Mouse (Mus musculus) CH12.LX (cell line): ENCODE measurements at regions not wholly inside any gene's neighbourhood (a gene's known extent, or its start where the extent isn't known, plus 50 kb on each side); places are given as distances from the start of the nearest gene placed in this dataset.
A peak's percentile ranks its signal among the peaks of the same experiment; 100 is the strongest.

Source experiments
- DNase-seq: peaks from one replicate; pipeline ENCODE4 v3.0.0-alpha.2; 2013; ENCODE audit errors: extremely low read depth
- H3K27ac ChIP-seq: 2 replicates; pipeline ENCODE4 v1.5.1; 2012; ENCODE audit warnings: low read depth, mild to moderate bottlenecking, control low read depth, moderate library complexity; ENCODE audit not compliant: insufficient read depth
- H3K27me3 ChIP-seq: replicated peaks from 2 replicates; pipeline ENCODE3; 2012; ENCODE audit warnings: inconsistent platforms
- H3K36me3 ChIP-seq, 2 experiments: replicated peaks in 1 of 2; 2 replicates each; pipeline versions ENCODE3 to v1.6.1; 2012; ENCODE audit warnings: inconsistent platforms in 1 of 2, low read length in 1 of 2, mild to moderate bottlenecking in 1 of 2, mixed read lengths in 1 of 2, moderate library complexity in 1 of 2; ENCODE audit not compliant: control insufficient read depth in 1 of 2, insufficient read depth in 1 of 2
- H3K4me1 ChIP-seq, 2 experiments: 2 replicates each; pipeline ENCODE4 v1.6.1; 2012; ENCODE audit warnings: inconsistent platforms in 1 of 2, moderate library complexity in 1 of 2; ENCODE audit not compliant: insufficient read depth in 2 of 2, control insufficient read depth in 1 of 2
- H3K4me2 ChIP-seq: 2 replicates; pipeline ENCODE4 v1.6.1; 2012; ENCODE audit warnings: low read depth, mild to moderate bottlenecking, control low read depth; ENCODE audit not compliant: poor library complexity, insufficient read depth, severe bottlenecking
- H3K4me3 ChIP-seq, 3 experiments: fragments of 150-350 bp in 1 of 3; sonication (generic) in 1 of 3; replicated peaks in 1 of 3; 2 replicates each; pipeline versions ENCODE3 to v1.5.1; 2011 to 2012; ENCODE audit warnings: low read depth in 2 of 3, low read length in 2 of 3, mild to moderate bottlenecking in 2 of 3, moderate library complexity in 2 of 3, control low read depth in 1 of 3, improper control_type of control experiment in 1 of 3, inconsistent platforms in 1 of 3, mixed read lengths in 1 of 3; ENCODE audit not compliant: poor library complexity in 1 of 3
- H3K79me2 ChIP-seq: replicated peaks from 2 replicates; pipeline ENCODE4 v1.6.1; 2012; ENCODE audit warnings: mild to moderate bottlenecking, moderate library complexity; ENCODE audit not compliant: control insufficient read depth, poor library complexity, insufficient read depth, severe bottlenecking; ENCODE audit errors: extremely low read depth
- H3K9ac ChIP-seq: 2 replicates; pipeline ENCODE4 v1.6.1; 2012; ENCODE audit warnings: low read depth, mild to moderate bottlenecking, control low read depth, moderate library complexity; ENCODE audit not compliant: insufficient read depth
- H3K9me3 ChIP-seq: replicated peaks from 2 replicates; pipeline ENCODE3; 2012; ENCODE audit warnings: low read length, inconsistent platforms, mixed read lengths
- CHD1 ChIP-seq: IDR thresholded peaks from 2 replicates; pipeline ENCODE4 v1.6.1; 2012; ENCODE audit warnings: low read depth, low read length, improper control_type of control experiment, inconsistent platforms
- CHD2 ChIP-seq: IDR thresholded peaks from 2 replicates; pipeline ENCODE4 v1.6.1; 2011; ENCODE audit warnings: low read length, improper control_type of control experiment
- CTCF ChIP-seq, 2 experiments: IDR thresholded peaks in 1 of 2; conservative IDR thresholded peaks in 1 of 2; 2 replicates each; pipeline ENCODE4 v1.5.1; 2011 to 2012; ENCODE audit warnings: low read depth in 2 of 2, low read length in 2 of 2, improper control_type of control experiment in 1 of 2, inconsistent platforms in 1 of 2, mild to moderate bottlenecking in 1 of 2, moderate library complexity in 1 of 2
- ELF1 ChIP-seq: IDR thresholded peaks from 2 replicates; pipeline ENCODE4 v1.6.1; 2014; ENCODE audit warnings: low read depth, mild to moderate bottlenecking, inconsistent platforms, low read length, improper control_type of control experiment
- EP300 ChIP-seq: IDR thresholded peaks from 2 replicates; pipeline ENCODE4 v1.6.1; 2011; ENCODE audit warnings: low read length, improper control_type of control experiment
- ETS1 ChIP-seq: conservative IDR thresholded peaks from 2 replicates; pipeline ENCODE4 v1.6.1; 2012; ENCODE audit warnings: low read depth, mild to moderate bottlenecking, inconsistent platforms, low read length, improper control_type of control experiment, moderate library complexity
- HCFC1 ChIP-seq: IDR thresholded peaks from 2 replicates; pipeline ENCODE4 v1.6.1; 2012; ENCODE audit warnings: low read depth, mild to moderate bottlenecking, inconsistent platforms, low read length, improper control_type of control experiment
- JUN ChIP-seq: IDR thresholded peaks from 2 replicates; pipeline ENCODE4 v1.6.1; 2011; ENCODE audit warnings: low read depth, mild to moderate bottlenecking, low read length, improper control_type of control experiment, moderate library complexity; ENCODE audit not compliant: insufficient read depth
- MAFK ChIP-seq: IDR thresholded peaks from 2 replicates; pipeline ENCODE4 v1.6.1; 2011; ENCODE audit warnings: low read length, improper control_type of control experiment; ENCODE audit not compliant: insufficient replicate concordance
- MAZ ChIP-seq: IDR thresholded peaks from 2 replicates; pipeline ENCODE4 v1.6.1; 2012; ENCODE audit warnings: low read depth, mild to moderate bottlenecking, inconsistent platforms, low read length, improper control_type of control experiment, moderate library complexity
- MEF2A ChIP-seq: IDR thresholded peaks from 2 replicates; pipeline ENCODE4 v1.6.1; 2014; ENCODE audit warnings: low read depth, mild to moderate bottlenecking, inconsistent platforms, low read length, improper control_type of control experiment, borderline replicate concordance
- NELFE ChIP-seq: IDR thresholded peaks from 2 replicates; pipeline ENCODE4 v1.6.1; 2011; ENCODE audit warnings: low read depth, low read length, improper control_type of control experiment
- NRF1 ChIP-seq: IDR thresholded peaks from 2 replicates; pipeline ENCODE4 v1.6.1; 2014; ENCODE audit warnings: low read depth, mild to moderate bottlenecking, inconsistent platforms, low read length, improper control_type of control experiment, moderate library complexity
- POLR2A ChIP-seq: IDR thresholded peaks from 2 replicates; pipeline ENCODE4 v1.6.1; 2011; ENCODE audit warnings: low read depth, mild to moderate bottlenecking, improper control_type of control experiment, low read length
- RAD21 ChIP-seq: IDR thresholded peaks from 2 replicates; pipeline ENCODE4 v1.6.1; 2011; ENCODE audit warnings: low read depth, mild to moderate bottlenecking, low read length, improper control_type of control experiment, moderate library complexity
- RCOR1 ChIP-seq: conservative IDR thresholded peaks from 2 replicates; pipeline ENCODE4 v1.6.1; 2012; ENCODE audit warnings: low read depth, mild to moderate bottlenecking, inconsistent platforms, low read length, improper control_type of control experiment
- SMC3 ChIP-seq: IDR thresholded peaks from 2 replicates; pipeline ENCODE4 v1.6.1; 2011; ENCODE audit warnings: low read depth, low read length, improper control_type of control experiment
- TCF12 ChIP-seq: IDR thresholded peaks from 2 replicates; pipeline ENCODE4 v1.6.1; 2014; ENCODE audit warnings: low read depth, mild to moderate bottlenecking, inconsistent platforms, low read length, improper control_type of control experiment
- ZMIZ1 ChIP-seq: IDR thresholded peaks from 2 replicates; pipeline ENCODE4 v1.6.1; 2012; ENCODE audit warnings: low read depth, mild to moderate bottlenecking, inconsistent platforms, low read length, improper control_type of control experiment
- dilution Hi-C: fragments of 300-500 bp; cut with MboI; formaldehyde crosslinking; loops from 2 replicates; pipeline ENCODE4 v1.14.3; 2020; ENCODE audit warnings: low sequenced_read_pairs; ENCODE audit not compliant: extremely low pct_unique_long_range_greater_than_20kb, extremely low pct_ligation_motif_present
- in situ Hi-C: fragments of 300-500 bp; cut with MboI; formaldehyde crosslinking; loops from 3 replicates; pipeline ENCODE4 v1.14.3; 2019; ENCODE audit warnings: low sequenced_read_pairs, low pct_ligation_motif_present, low pct_unique_long_range_greater_than_20kb, mixed read lengths

DNA sequence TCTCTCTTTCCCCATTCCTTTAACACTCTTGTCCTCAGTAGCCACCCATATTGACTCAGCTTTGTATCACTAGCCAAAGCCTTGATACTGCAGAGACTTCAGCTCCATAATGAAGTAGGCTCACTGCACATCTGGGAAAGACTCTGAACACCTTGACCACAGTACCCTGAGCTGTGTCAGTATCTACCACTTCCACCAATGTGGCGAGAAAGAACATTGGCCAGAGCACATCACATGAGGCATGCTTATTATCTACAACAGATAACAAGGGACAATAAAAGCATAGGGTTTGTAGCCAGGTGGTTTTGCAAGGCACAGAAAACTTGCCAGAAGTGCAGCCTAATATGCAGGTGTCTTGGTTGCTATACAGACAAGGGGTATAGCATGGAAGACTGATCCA is 414.0 kb upstream of the Smarca2 start:
- H3K4me3 ChIP-seq: no peak overlapping the region
- no peaks in the 10 kb centered on the region for H3K36me3 ChIP-seq
- in situ Hi-C loops: no loop called here
- H3K27ac ChIP-seq: no peak overlapping the region
- TF ChIP-seq MAFK: no peak
- no peak for TF ChIP-seq HCFC1
- no peak for TF ChIP-seq MAZ
- no peak for TF ChIP-seq ZMIZ1
- no peak for TF ChIP-seq ETS1
- no peak for TF ChIP-seq ELF1
- TF ChIP-seq NELFE: no peak
- no peak for TF ChIP-seq RCOR1
- no peak for TF ChIP-seq NRF1
- TF ChIP-seq MEF2A: no peak
- TF ChIP-seq TCF12: no peak
- no peak for TF ChIP-seq CHD2
- TF ChIP-seq EP300: no peak
- TF ChIP-seq JUN: no peak
- TF ChIP-seq CHD1: no peak
- TF ChIP-seq, all 38 proteins: peak for 0
- Histone ChIP-seq H3K4me2 (no peak overlapping the region), H3K27me3 (no peaks in the 10 kb centered on the region), H3K9me3 (no peaks in the 10 kb centered on the region), H3K79me2 (no peaks in the 10 kb centered on the region), H3K9ac (no peak overlapping the region), H3K4me1 (no peaks in the 10 kb centered on the region)
- DNase-seq: no peak
- dilution Hi-C loops: no loop called here

- no peak overlapping the region for H3K9ac ChIP-seq
- TF ChIP-seq NRF1 (no peak), MEF2A (no peak), POLR2A (no peak), SMC3 (no peak), CTCF (conservative IDR thresholded peaks at IDR 0.05 in 1 of 2, IDR thresholded peaks at IDR 0.05 in 1 of 2; ENCODE audit: low read depth in 2 of 2, low read length in 2 of 2) (peak in 1 of 2 experiments; percentile 28; a peak in 2 of 4 replicates), RAD21 (peak; percentile 21)
- no peaks in the 10 kb centered on the region for H3K79me2 ChIP-seq
- in situ Hi-C loops: no loop called here
- H3K4me1 ChIP-seq: no peaks in the 10 kb centered on the region
- no peaks in the 10 kb centered on the region for H3K36me3 ChIP-seq
- no peak overlapping the region for H3K4me2 ChIP-seq
- no peaks in the 10 kb centered on the region for H3K27me3 ChIP-seq
- H3K4me3 ChIP-seq: no peak overlapping the region
- H3K27ac ChIP-seq: no peak overlapping the region
- dilution Hi-C loops: no loop called here
- no peaks in the 10 kb centered on the region for H3K9me3 ChIP-seq
- no peak for DNase-seq
Observed at GRCm38 (mm10) chr19:26193664-26194063, 411.2 kb upstream of the Smarca2 start.
